Mouse (Mus musculus) cerebellum, adult 2 months (tissue): ENCODE results near the gene Olfr352. TPM values are rescaled to one million over a fixed set of nuclear protein-coding genes. Genes with fewer than 3 reads are reported as not detected.

Source experiments
- DNase-seq, 2 experiments: peaks; one replicate each; pipeline ENCODE4 v3.0.0; 2021
- H3K27ac ChIP-seq: fragments of 200-500 bp; 2 replicates; pipeline ENCODE4 v1.5.1; 2012; ENCODE audit warnings: low read length, control low read depth, inconsistent platforms; ENCODE audit not compliant: insufficient read depth
- H3K27me3 ChIP-seq: fragments of 200-500 bp; 2 replicates; pipeline ENCODE4 v1.6.1; 2012; ENCODE audit warnings: inconsistent platforms, mild to moderate bottlenecking, low read length, moderate library complexity; ENCODE audit not compliant: control insufficient read depth, insufficient read depth
- H3K4me1 ChIP-seq: fragments of 200-500 bp; 2 replicates; pipeline ENCODE4 v1.6.1; 2011; ENCODE audit warnings: low read length; ENCODE audit not compliant: control insufficient read depth, insufficient read depth
- H3K4me3 ChIP-seq: fragments of 200-500 bp; replicated peaks from 2 replicates; pipeline ENCODE3; 2011; ENCODE audit warnings: mild to moderate bottlenecking, low read depth, low read length, control low read depth; ENCODE audit not compliant: insufficient read depth
- CTCF ChIP-seq: fragments of 200-500 bp; IDR thresholded peaks from 2 replicates; pipeline ENCODE4 v1.5.1; 2011; ENCODE audit warnings: low read depth, mild to moderate bottlenecking, control low read depth, low read length, moderate library complexity, borderline replicate concordance; ENCODE audit not compliant: insufficient read depth
- POLR2A ChIP-seq: fragments of 200-500 bp; IDR thresholded peaks from 2 replicates; pipeline ENCODE4 v1.6.1; 2011; ENCODE audit warnings: low read length, control low read depth, borderline replicate concordance; ENCODE audit not compliant: insufficient read depth
- WGBS: fragments of 180-500 bp; shearing (Covaris S2); methylation state at CpG from one replicate; pipeline ENCODE4 v1.1.7; 2018; 5-methylcytosine and 5-hydroxymethylcytosine counted together
- polyA plus RNA-seq: library from polyadenylated mRNA; depleted of rRNA; stranded (reverse); fragments of >200 nt; gene quantifications from 2 replicates; pipeline ENCODE4 v1.2.3, GENCODE M21; 2012; rRNA removed

Olfr352 gene
- not detected in 2 replicates for polyA plus RNA-seq

DNA sequence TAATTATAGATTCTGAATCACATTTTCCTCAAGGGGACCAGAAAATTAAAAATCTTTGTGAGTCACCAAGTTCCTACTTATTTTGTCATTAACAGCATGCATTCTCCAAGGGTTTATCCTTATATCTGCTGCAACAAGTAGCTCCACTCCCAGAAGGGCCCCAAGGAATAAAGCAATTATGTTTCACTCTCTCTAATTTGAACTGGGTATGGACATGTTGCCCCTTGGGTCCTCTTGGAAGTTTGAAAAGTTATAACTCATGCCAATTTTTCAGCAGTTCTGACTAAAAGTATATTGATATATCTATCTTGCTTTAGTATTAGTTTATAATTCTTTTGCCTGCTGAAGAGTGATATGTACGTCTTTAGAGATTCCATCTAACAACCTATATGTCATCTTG is at the start of gene Olfr352:
Olfr352 (plus strand) TSS at position 301 of the 400 bp plus-strand sequence.
- no peak for DNase-seq

GRCm38 (mm10) chr2:36846010-36846409 is 22.2 kb upstream of the Olfr352 start, which contains the start of gene Olfr350:
TSS of gene Olfr350 (plus strand) at chr2:36846310.
- no peaks in the 10 kb centered on the region for H3K27me3 ChIP-seq
- DNase-seq: no peak
- H3K27ac ChIP-seq: no peak within 1 kb of the TSS
- no peaks in the 10 kb centered on the region for H3K4me1 ChIP-seq
- WGBS: 84% methylated on average over 1 of the region's 1 CpGs
- TF ChIP-seq CTCF: no peak
- no peak for TF ChIP-seq POLR2A
- H3K4me3 ChIP-seq: no peak within 1 kb of the TSS

More for the DNA sequence above, at the start of gene Olfr352:
- H3K27me3 ChIP-seq: no peaks in the 10 kb centered on the region
- WGBS: 78% methylated on average over 1 of the region's 1 CpGs
- H3K27ac ChIP-seq: no peak within 1 kb of the TSS
- no peaks in the 10 kb centered on the region for H3K4me1 ChIP-seq
- TF ChIP-seq CTCF: no peak
- TF ChIP-seq POLR2A: no peak
- H3K4me3 ChIP-seq: no peak within 1 kb of the TSS

- H3K4me1 ChIP-seq: no peaks in the 10 kb centered on the region
- H3K27ac ChIP-seq: no peak within 1 kb of the TSS
- no peak within 1 kb of the TSS for H3K4me3 ChIP-seq
- no peaks in the 10 kb centered on the region for H3K27me3 ChIP-seq
- 78% methylated on average over 1 of the region's 1 CpGs for whole genome bisulfite sequencing
- no peak for DNase-seq
- TF ChIP-seq POLR2A (no peak), CTCF (no peak)
Measured at GRCm38 (mm10) chr2:36862560-36862959, 5.7 kb upstream of the Olfr352 start, which contains the start of gene Olfr351. TSS of gene Olfr351 (minus strand) at chr2:36862660.

- Histone ChIP-seq H3K4me3 (no peak within 1 kb of the TSS), H3K27ac (no peak within 1 kb of the TSS), H3K4me1 (no peaks in the 10 kb centered on the region), H3K27me3 (no peaks in the 10 kb centered on the region)
- TF ChIP-seq POLR2A (no peak), CTCF (no peak)
- no peak for DNase-seq
Measured at GRCm38 (mm10) chr2:36892836-36893235, 24.6 kb downstream of the Olfr352 start, which contains the start of gene Olfr353. TSS of gene Olfr353 (minus strand) at chr2:36892936.

DNA sequence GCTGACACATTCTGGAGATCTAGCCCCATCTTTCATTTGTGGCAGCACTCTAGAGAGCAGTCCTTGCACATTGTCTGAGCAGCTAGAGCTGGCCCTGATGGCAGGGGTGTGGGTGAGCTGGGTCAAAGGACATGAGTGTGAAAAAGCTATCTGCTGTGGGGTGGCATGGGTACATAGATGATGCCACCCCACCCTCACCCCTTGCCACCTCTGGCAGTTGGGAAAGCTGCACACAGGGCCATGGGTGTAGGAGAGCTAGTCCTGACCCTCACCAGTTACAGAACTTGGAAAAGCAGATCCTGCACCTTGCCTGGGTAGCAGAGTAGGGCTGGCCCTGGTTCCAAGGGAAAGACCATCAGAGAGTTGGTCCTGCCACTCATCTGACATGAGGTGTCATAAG is 28.9 kb downstream of the Olfr352 start:
- no peaks in the 10 kb centered on the region for H3K27me3 ChIP-seq
- DNase-seq: no peak
- no peak overlapping the region for H3K4me3 ChIP-seq
- no peak overlapping the region for H3K27ac ChIP-seq
- no peaks in the 10 kb centered on the region for H3K4me1 ChIP-seq
- TF ChIP-seq CTCF: no peak
- TF ChIP-seq POLR2A: no peak

GRCm38 (mm10) chr2:36905380-36905779 is 37.1 kb downstream of the Olfr352 start, which contains the start of gene Olfr354:
TSS of gene Olfr354 (plus strand) at chr2:36905680.
- no peak within 1 kb of the TSS for H3K27ac ChIP-seq
- H3K4me3 ChIP-seq: no peak within 1 kb of the TSS
- no peak for DNase-seq
- H3K4me1 ChIP-seq: no peaks in the 10 kb centered on the region
- TF ChIP-seq CTCF (no peak), POLR2A (no peak)
- no peaks in the 10 kb centered on the region for H3K27me3 ChIP-seq

Other genes with a start within 250 kb of the Olfr352 start
- gene Olfr345, start 228.4 kb upstream of the Olfr352 start, polyA plus RNA-seq: not detected in 2 replicates
- not detected in 2 replicates for gene Olfr346, start 182.7 kb upstream of the Olfr352 start, polyA plus RNA-seq
- not detected in 2 replicates for gene Olfr347, start 136.6 kb upstream of the Olfr352 start, polyA plus RNA-seq
- not detected in 2 replicates for gene Olfr348, start 84.2 kb upstream of the Olfr352 start, polyA plus RNA-seq
- not detected in 2 replicates for gene Olfr50, start 77.9 kb upstream of the Olfr352 start, polyA plus RNA-seq
- not detected in 2 replicates for gene Olfr3, start 51.4 kb upstream of the Olfr352 start, polyA plus RNA-seq
- not detected in 2 replicates for gene Olfr350, start 22.1 kb upstream of the Olfr352 start, polyA plus RNA-seq
- not detected in 2 replicates for gene Olfr351, start 5.8 kb upstream of the Olfr352 start, polyA plus RNA-seq
- gene Olfr353, start 24.5 kb downstream of the Olfr352 start, polyA plus RNA-seq: not detected in 2 replicates
- not detected in 2 replicates for gene Olfr354, start 37.2 kb downstream of the Olfr352 start, polyA plus RNA-seq
- not detected in 2 replicates for gene Olfr355, start 60.4 kb downstream of the Olfr352 start, polyA plus RNA-seq
- gene Olfr356, start 68.7 kb downstream of the Olfr352 start, polyA plus RNA-seq: not detected in 2 replicates
- not detected in 2 replicates for gene Olfr357, start 125.4 kb downstream of the Olfr352 start, polyA plus RNA-seq
- gene Olfr358, start 140.9 kb downstream of the Olfr352 start, polyA plus RNA-seq: not detected in 2 replicates
- not detected in 2 replicates for gene Olfr360, start 197.3 kb downstream of the Olfr352 start, polyA plus RNA-seq
- not detected in 2 replicates for gene Olfr361, start 220.8 kb downstream of the Olfr352 start, polyA plus RNA-seq
- not detected in 2 replicates for gene Olfr362, start 249.4 kb downstream of the Olfr352 start, polyA plus RNA-seq